Mouse (Mus musculus) left cerebral cortex, postnatal 25 days (tissue): ENCODE measurements at regions not wholly inside any gene's neighbourhood (a gene's known extent, or its start where the extent isn't known, plus 50 kb on each side); places are given as distances from the start of the nearest gene placed in this dataset.

ENCODE experiments used
- DNase-seq, 2 experiments: peaks; one replicate each; pipeline ENCODE4 v3.0.0; 2022; ENCODE audit warnings: low spot score in 2 of 2, mixed read lengths in 1 of 2
- intact Hi-C: fragments of 180-260 bp; cut with DNase I; formaldehyde crosslinking; loops from one replicate; pipeline ENCODE4 v1.15.1; 2025

DNA sequence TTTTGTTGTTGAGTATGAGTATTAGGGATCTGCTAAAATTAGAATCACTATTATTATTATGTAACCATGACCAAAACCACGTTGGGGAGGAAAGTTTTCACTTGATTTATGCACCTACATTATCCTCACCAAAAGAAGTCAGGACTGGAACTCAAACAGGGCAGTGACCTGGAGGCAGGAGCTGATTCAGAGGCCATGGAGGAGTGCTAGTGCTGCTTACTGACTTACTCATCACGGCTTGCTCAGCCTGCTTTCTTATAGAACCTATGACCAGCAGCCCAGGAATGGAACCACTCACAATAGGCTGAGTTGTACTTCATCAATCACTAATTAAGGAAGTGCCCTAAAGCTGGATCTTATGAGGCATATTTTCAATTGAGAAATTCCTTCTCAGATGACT, 470.9 kb upstream of the Rgmb start:
- intact Hi-C loops = no loop called here
- no peak for DNase-seq

DNA sequence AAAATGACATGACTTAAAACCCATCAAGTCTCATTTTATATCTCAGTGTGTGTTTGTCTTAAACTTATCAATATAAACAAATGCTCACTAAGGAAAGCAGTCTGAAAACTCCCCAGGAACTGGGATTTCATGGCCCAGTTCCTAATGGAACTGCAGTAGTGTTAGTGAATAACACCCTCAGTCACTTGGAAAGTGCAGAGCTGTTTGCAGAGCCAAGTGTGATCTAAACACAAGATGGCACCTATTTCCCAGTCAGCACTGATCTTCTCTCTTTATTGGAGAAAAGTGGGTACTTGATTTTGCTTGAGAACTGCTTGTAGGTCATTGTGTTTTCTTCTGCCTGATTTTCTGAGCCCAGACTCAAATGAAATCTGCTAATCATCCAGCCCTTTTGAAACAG, 467.7 kb upstream of the Rgmb start:
- DNase-seq = no peak
- intact Hi-C loops = no loop called here
